Mouse (Mus musculus): ENCODE measurements around the gene Itprid2. TPM values are rescaled to one million over a fixed set of nuclear protein-coding genes. Genes with fewer than 3 reads are reported as not detected.

Itprid2 gene
- total and polyA plus RNA-seq, 2 experiments: 5.9 to 21.4 TPM

DNA sequence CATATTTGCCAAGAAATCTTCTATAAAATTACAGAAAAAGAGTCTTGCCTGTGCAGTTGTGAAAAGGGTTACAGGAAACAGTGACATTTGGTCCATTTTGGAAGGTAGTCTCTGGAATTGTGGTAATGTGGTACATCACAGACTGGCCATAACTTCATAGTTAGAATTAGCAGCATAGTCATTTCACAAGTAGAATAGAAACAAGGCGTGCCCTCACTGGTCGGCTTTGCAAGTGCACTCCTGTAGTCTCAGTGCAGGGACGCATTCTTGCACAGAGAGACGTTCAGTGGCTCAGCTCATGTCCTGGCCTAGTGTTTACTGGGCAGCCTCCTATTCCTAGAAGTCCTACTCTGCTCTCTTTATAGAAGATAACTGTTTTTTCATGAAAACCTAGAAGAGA, 17.4 kb downstream of the Itprid2 start:
- Histone ChIP-seq H3K9ac (ENCODE audit: low read depth, low read length) (no peak overlapping the region), H3K79me2 (ENCODE audit: control insufficient read depth, insufficient read depth, low read length) (no peaks in the 10 kb centered on the region), H3K4me1 (ENCODE audit: control insufficient read depth, insufficient read depth, low read length) (peaks cover 13% of the 10 kb centered on the region), H3K36me3 (ENCODE audit: control insufficient read depth, insufficient read depth, low read length) (peaks cover 22% of the 10 kb centered on the region), H3K27me3 (ENCODE audit: control insufficient read depth, insufficient read depth, low read length) (no peaks in the 10 kb centered on the region), H3K4me3 (ENCODE audit: insufficient read depth, low read depth, low read length) (no peak overlapping the region), H3K27ac (replicated peaks; ENCODE audit: insufficient read depth, low read depth, low read length) (no peak overlapping the region)
- peak; percentile 54 for DNase-seq (ENCODE audit: extremely low read depth, low read depth, low spot score)
- WGBS: 29% methylated on average over 4 of the region's 4 CpGs
- TF ChIP-seq POLR2A (IDR thresholded peaks at IDR 0.05; ENCODE audit: extremely low read depth, insufficient read depth, low read length): no peak
- no peak for TF ChIP-seq CTCF (IDR thresholded peaks at IDR 0.05; ENCODE audit: low read depth, low read length)

DNA sequence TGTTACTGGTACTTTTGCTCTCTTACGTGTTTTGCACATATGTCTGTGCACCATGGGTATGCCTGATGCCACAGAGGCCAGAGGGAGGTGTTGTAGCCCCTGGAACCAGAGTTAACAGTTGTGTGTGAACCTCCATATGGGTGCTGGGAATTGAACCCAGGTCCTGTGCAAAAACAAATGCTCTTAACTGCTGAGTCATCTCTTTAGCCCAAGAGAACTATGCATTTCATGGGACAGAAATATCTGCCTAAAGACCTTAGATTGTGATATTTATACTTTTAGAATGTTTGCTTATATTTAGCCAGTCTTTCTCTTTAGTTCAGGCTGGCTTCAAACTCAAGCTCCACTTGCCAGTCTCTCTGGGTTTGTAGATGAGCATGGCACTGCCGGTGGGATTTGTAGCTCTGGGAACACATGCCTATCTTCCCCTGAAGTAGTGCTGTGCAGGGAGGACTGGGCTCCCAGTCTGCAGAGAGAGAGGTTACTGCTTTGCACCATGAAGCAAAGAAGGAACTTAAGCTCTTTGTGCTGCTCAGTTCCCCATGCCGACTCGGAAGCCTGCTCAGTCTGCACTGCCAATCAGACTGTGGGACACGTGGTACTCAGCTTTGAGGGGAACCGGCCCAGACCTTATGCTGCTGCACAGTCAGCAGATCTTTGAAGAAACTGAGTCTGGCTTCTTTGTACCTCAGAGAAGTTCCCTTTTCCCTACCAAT, 18.1 kb downstream of the Itprid2 start:
- TF ChIP-seq POLR2A (IDR thresholded peaks at IDR 0.05; ENCODE audit: extremely low read depth, insufficient read depth, low read length): no peak
- no peak for TF ChIP-seq CTCF (IDR thresholded peaks at IDR 0.05; ENCODE audit: low read depth, low read length)
- Histone ChIP-seq H3K27ac (replicated peaks; ENCODE audit: insufficient read depth, low read depth, low read length) (no peak overlapping the region), H3K79me2 (ENCODE audit: control insufficient read depth, insufficient read depth, low read length) (no peaks in the 10 kb centered on the region), H3K27me3 (ENCODE audit: control insufficient read depth, insufficient read depth, low read length) (no peaks in the 10 kb centered on the region), H3K9ac (ENCODE audit: low read depth, low read length) (no peak overlapping the region), H3K36me3 (ENCODE audit: control insufficient read depth, insufficient read depth, low read length) (peaks cover 24% of the 10 kb centered on the region), H3K4me1 (ENCODE audit: control insufficient read depth, insufficient read depth, low read length) (peaks cover 13% of the 10 kb centered on the region), H3K4me3 (ENCODE audit: insufficient read depth, low read depth, low read length) (no peak overlapping the region)
- 75% methylated on average over 6 of the region's 6 CpGs for WGBS
- DNase-seq (ENCODE audit: extremely low read depth, low read depth, low spot score): peak; percentile 49

- peaks cover 5% of the 10 kb centered on the region; the same call in 1 of the 2 replicates for H3K79me2 ChIP-seq (ENCODE audit: control insufficient read depth, insufficient read depth, low read length)
- H3K27me3 ChIP-seq (ENCODE audit: control insufficient read depth, insufficient read depth, low read length): no peaks in the 10 kb centered on the region
- TF ChIP-seq CTCF (IDR thresholded peaks at IDR 0.05; ENCODE audit: low read depth, low read length) (no peak), POLR2A (IDR thresholded peaks at IDR 0.05; ENCODE audit: extremely low read depth, insufficient read depth, low read length) (no peak)
- peaks cover 12% of the 10 kb centered on the region for H3K4me1 ChIP-seq (ENCODE audit: control insufficient read depth, insufficient read depth, low read length)
- 60% methylated on average over 2 of the region's 2 CpGs for WGBS
- no peak overlapping the region for H3K27ac ChIP-seq (replicated peaks; ENCODE audit: insufficient read depth, low read depth, low read length)
- peaks cover 30% of the 10 kb centered on the region for H3K36me3 ChIP-seq (ENCODE audit: control insufficient read depth, insufficient read depth, low read length)
- no peak overlapping the region for H3K9ac ChIP-seq (ENCODE audit: low read depth, low read length)
- DNase-seq (ENCODE audit: extremely low read depth, low read depth, low spot score): no peak
- H3K4me3 ChIP-seq (ENCODE audit: insufficient read depth, low read depth, low read length): no peak overlapping the region
These were observed 18.6 kb downstream of the Itprid2 start for GRCm38 (mm10) chr2:79653809-79654164.

GRCm38 (mm10) chr2:79657062-79657461, 21.9 kb downstream of the Itprid2 start:
- 90% methylated on average over 8 of the region's 8 CpGs for WGBS
- Histone ChIP-seq H3K27ac (replicated peaks; ENCODE audit: insufficient read depth, low read depth, low read length) (no peak overlapping the region), H3K9ac (ENCODE audit: low read depth, low read length) (no peak overlapping the region), H3K4me3 (ENCODE audit: insufficient read depth, low read depth, low read length) (no peak overlapping the region), H3K79me2 (ENCODE audit: control insufficient read depth, insufficient read depth, low read length) (peaks cover 11% of the 10 kb centered on the region; the same call in 1 of the 2 replicates), H3K4me1 (ENCODE audit: control insufficient read depth, insufficient read depth, low read length) (peaks cover 4% of the 10 kb centered on the region), H3K27me3 (ENCODE audit: control insufficient read depth, insufficient read depth, low read length) (no peaks in the 10 kb centered on the region), H3K36me3 (ENCODE audit: control insufficient read depth, insufficient read depth, low read length) (peaks cover 58% of the 10 kb centered on the region)
- TF ChIP-seq CTCF (IDR thresholded peaks at IDR 0.05; ENCODE audit: low read depth, low read length) (no peak), POLR2A (IDR thresholded peaks at IDR 0.05; ENCODE audit: extremely low read depth, insufficient read depth, low read length) (no peak)
- DNase-seq (ENCODE audit: extremely low read depth, low read depth, low spot score): no peak

GRCm38 (mm10) chr2:79660417-79661185, 25.4 kb downstream of the Itprid2 start:
- peaks cover 71% of the 10 kb centered on the region for H3K36me3 ChIP-seq (ENCODE audit: control insufficient read depth, insufficient read depth, low read length)
- H3K4me3 ChIP-seq (ENCODE audit: insufficient read depth, low read depth, low read length): no peak overlapping the region
- no peak for DNase-seq (ENCODE audit: extremely low read depth, low read depth, low spot score)

More at GRCm38 (mm10) chr2:79660417-79661185, 25.4 kb downstream of the Itprid2 start:
- H3K9ac ChIP-seq (ENCODE audit: low read depth, low read length): no peak overlapping the region
- TF ChIP-seq CTCF (IDR thresholded peaks at IDR 0.05; ENCODE audit: low read depth, low read length): no peak
- TF ChIP-seq POLR2A (IDR thresholded peaks at IDR 0.05; ENCODE audit: extremely low read depth, insufficient read depth, low read length): no peak
- no peak overlapping the region for H3K27ac ChIP-seq (replicated peaks; ENCODE audit: insufficient read depth, low read depth, low read length)
- WGBS: 96% methylated on average over 12 of the region's 12 CpGs
- peaks cover 11% of the 10 kb centered on the region; the same call in 1 of the 2 replicates for H3K79me2 ChIP-seq (ENCODE audit: control insufficient read depth, insufficient read depth, low read length)
- H3K4me1 ChIP-seq (ENCODE audit: control insufficient read depth, insufficient read depth, low read length): no peaks in the 10 kb centered on the region
- no peaks in the 10 kb centered on the region for H3K27me3 ChIP-seq (ENCODE audit: control insufficient read depth, insufficient read depth, low read length)

All from liver, adult 2 months (tissue).